Mouse (Mus musculus) cerebellum, adult 2 months (tissue): ENCODE measurements around the gene Rps5. TPM values are rescaled to one million over a fixed set of nuclear protein-coding genes. Genes with fewer than 3 reads are reported as not detected.
A peak's percentile ranks its signal among the peaks of the same experiment; 100 is the strongest.
"Not testable (repeated sequence)": the region's sequence is repeated elsewhere in the genome, so short reads cannot be mapped to it uniquely, and the experiment has no call there.

ENCODE experiments used
- DNase-seq, 2 experiments: peaks; one replicate each; pipeline ENCODE4 v3.0.0; 2021
- H3K27ac ChIP-seq: fragments of 200-500 bp; 2 replicates; pipeline ENCODE4 v1.5.1; 2012; ENCODE audit warnings: low read length, control low read depth, inconsistent platforms; ENCODE audit not compliant: insufficient read depth
- H3K27me3 ChIP-seq: fragments of 200-500 bp; 2 replicates; pipeline ENCODE4 v1.6.1; 2012; ENCODE audit warnings: inconsistent platforms, mild to moderate bottlenecking, low read length, moderate library complexity; ENCODE audit not compliant: control insufficient read depth, insufficient read depth
- H3K4me1 ChIP-seq: fragments of 200-500 bp; 2 replicates; pipeline ENCODE4 v1.6.1; 2011; ENCODE audit warnings: low read length; ENCODE audit not compliant: control insufficient read depth, insufficient read depth
- H3K4me3 ChIP-seq: fragments of 200-500 bp; replicated peaks from 2 replicates; pipeline ENCODE3; 2011; ENCODE audit warnings: mild to moderate bottlenecking, low read depth, low read length, control low read depth; ENCODE audit not compliant: insufficient read depth
- CTCF ChIP-seq: fragments of 200-500 bp; IDR thresholded peaks from 2 replicates; pipeline ENCODE4 v1.5.1; 2011; ENCODE audit warnings: low read depth, mild to moderate bottlenecking, control low read depth, low read length, moderate library complexity, borderline replicate concordance; ENCODE audit not compliant: insufficient read depth
- POLR2A ChIP-seq: fragments of 200-500 bp; IDR thresholded peaks from 2 replicates; pipeline ENCODE4 v1.6.1; 2011; ENCODE audit warnings: low read length, control low read depth, borderline replicate concordance; ENCODE audit not compliant: insufficient read depth
- WGBS: fragments of 180-500 bp; shearing (Covaris S2); methylation state at CpG from one replicate; pipeline ENCODE4 v1.1.7; 2018; 5-methylcytosine and 5-hydroxymethylcytosine counted together
- polyA plus RNA-seq: library from polyadenylated mRNA; depleted of rRNA; stranded (reverse); fragments of >200 nt; gene quantifications from 2 replicates; pipeline ENCODE4 v1.2.3, GENCODE M21; 2012

The Rps5 gene
- polyA plus RNA-seq, 1 experiment, result 700 TPM

DNA sequence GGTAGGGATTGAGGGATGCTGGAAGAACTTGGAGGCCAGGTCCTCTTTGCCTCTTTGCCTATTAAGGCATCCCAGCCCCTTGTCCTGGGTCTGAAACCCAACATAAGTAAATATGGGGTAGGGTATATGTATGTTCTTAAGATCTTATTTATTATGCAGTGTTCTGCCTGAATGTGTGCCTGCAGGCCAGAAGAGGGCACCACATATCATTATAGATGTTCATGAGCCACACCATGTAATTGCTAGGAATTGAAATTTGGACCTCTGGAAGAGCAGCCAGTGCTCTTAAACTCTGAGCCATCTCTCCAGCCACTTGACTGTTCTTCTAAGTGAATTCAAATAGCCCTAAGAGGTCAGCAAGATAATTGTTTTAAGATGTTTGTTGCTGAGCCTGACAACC is 8.5 kb upstream of the Rps5 start:
- Histone ChIP-seq H3K27ac (no peak overlapping the region), H3K4me3 (no peak overlapping the region), H3K4me1 (no peaks in the 10 kb centered on the region), H3K27me3 (no peaks in the 10 kb centered on the region)
- TF ChIP-seq POLR2A, result no peak
- peak; percentile 54 for TF ChIP-seq CTCF
- DNase-seq, result no peak

DNA sequence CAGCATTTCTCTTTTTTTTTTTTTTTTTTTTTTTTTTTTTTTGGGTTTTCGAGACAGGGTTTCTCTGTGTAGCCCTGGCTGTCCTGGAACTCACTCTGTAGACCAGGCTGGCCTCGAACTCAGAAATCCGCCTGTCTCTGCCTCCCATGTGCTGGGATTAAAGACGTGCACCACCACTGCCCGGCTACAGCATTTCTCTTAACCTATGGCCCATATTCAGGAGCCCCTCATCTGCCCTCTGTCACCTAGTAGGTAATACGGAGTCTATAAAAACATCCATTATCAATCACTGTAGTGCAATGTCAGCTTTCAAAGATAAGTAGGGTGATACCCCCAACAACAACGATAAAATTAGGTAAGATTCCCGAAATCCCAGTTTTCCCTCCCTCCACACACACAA is 1.6 kb upstream of the Rps5 start:
- H3K4me1 ChIP-seq, H3K27me3 ChIP-seq, H3K27ac ChIP-seq, DNase-seq, H3K4me3 ChIP-seq: not testable (repeated sequence)
- WGBS, result 84% methylated on average over 7 of the region's 8 CpGs

DNA sequence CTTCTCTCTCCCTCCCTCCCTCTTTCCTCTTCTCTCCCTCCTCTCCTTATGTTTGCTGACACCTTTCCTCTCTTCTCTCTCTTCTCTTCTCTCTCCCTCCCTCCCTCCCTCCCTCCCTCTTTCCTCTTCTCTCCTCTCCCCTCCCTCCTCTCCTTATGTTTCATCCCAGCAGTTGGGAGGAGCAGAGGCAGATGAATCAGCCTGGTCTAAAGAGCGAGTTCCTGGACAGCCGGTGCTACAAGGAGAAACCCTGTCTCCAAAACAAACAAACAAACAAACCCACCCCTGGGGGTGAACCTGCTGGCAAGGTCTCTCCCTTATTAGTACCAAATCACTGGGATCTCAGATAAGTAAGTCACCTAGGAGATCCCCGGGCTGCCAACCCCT is 779 bp upstream of the Rps5 start:
- Histone ChIP-seq H3K27ac (peak overlapping the region; percentile 92), H3K4me3 (peak overlapping the region; percentile 66), H3K27me3 (no peaks in the 10 kb centered on the region), H3K4me1 (peaks cover 2% of the 10 kb centered on the region; the same call in 1 of the 2 replicates)
- WGBS, result 1% methylated on average over 3 of the region's 3 CpGs
- no peak for DNase-seq
- TF ChIP-seq CTCF, result no peak
- TF ChIP-seq POLR2A, result peak; percentile 41; the same call in 1 of the 2 replicates

DNA sequence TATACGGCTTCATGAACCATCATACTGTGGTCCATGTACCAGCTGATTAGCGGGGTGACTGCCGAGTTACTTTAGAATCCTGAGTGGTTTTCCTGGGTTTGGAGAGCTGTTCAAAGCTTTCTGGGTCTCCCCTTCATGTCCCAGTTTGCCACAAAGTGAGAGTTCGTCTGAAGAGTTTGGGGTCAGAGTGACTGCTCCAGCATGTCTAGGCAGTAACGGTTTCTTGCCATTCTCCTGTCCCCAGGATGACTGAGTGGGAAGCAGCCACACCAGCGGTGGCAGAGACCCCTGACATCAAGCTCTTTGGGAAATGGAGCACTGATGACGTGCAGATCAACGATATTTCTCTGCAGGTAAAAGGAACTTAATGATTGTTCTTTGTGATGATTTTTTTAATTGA is 639 bp downstream of the Rps5 start:
- peaks cover 5% of the 10 kb centered on the region for H3K4me1 ChIP-seq
- no peak for TF ChIP-seq POLR2A
- no peak for TF ChIP-seq CTCF
- no peak for DNase-seq
- H3K27ac ChIP-seq, result no peak overlapping the region
- no peaks in the 10 kb centered on the region for H3K27me3 ChIP-seq
- 2% methylated on average over 8 of the region's 8 CpGs for WGBS
- H3K4me3 ChIP-seq, result peak overlapping the region; percentile 84

DNA sequence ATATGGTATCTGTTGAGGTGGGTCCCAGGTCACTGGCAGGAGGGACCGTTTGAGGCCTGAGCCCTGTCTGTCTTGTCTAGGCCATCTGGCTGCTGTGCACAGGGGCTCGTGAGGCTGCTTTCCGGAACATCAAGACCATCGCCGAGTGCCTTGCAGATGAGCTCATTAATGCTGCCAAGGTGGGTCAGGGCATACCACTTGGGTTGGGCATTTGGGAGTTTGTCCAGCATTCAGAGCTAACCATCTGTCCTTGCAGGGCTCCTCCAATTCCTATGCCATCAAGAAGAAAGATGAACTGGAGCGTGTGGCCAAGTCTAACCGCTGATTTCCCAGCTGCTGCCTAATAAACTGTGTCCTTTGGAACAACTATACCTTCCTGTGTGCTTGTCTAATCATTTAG is 4.2 kb downstream of the Rps5 start:
- no peaks in the 10 kb centered on the region for H3K27me3 ChIP-seq
- no peak overlapping the region for H3K4me3 ChIP-seq
- TF ChIP-seq POLR2A (no peak), CTCF (no peak)
- peak overlapping the region; percentile 2; the same call in 1 of the 2 replicates for H3K27ac ChIP-seq
- H3K4me1 ChIP-seq, result peaks cover 21% of the 10 kb centered on the region
- 16% methylated on average over 7 of the region's 7 CpGs for WGBS
- peak; percentile 48 to 69 for DNase-seq

DNA sequence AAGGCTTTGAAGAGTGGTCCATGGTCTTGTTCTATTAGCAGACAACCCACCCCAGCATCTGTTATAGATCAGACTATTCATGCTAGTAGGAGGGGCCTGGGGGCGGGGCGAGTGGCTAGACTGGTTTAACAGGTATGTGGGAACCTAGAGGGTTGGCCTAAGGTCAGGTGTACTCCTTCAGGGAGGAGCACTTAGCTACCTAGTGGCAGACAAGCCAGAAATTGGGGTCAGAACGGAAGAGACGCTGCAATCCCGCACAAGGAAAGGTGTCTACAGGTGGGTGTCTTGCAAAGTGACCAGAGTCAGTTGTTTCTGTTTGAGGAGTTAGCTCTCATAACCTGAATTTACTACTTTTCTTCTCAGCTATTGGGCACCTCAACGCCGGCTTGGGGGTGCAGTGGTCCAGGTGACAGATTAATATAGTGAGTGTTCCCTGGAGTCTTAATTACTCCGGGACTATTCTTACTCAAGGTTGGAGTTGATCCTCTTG is 5.1 kb downstream of the Rps5 start, which contains the start of gene Rnf225:
Gene Rnf225 (plus strand): TSS at position 226 of the 490 bp plus-strand sequence.
- peaks cover 21% of the 10 kb centered on the region for H3K4me1 ChIP-seq
- TF ChIP-seq CTCF (no peak), POLR2A (no peak)
- WGBS, result 49% methylated on average over 8 of the region's 8 CpGs
- peak in 1 of 2 experiments; percentile 32 for DNase-seq
- H3K27me3 ChIP-seq, result no peaks in the 10 kb centered on the region
- peak within 1 kb of the TSS; percentile 69 for H3K27ac ChIP-seq
- peak within 1 kb of the TSS; percentile 65 for H3K4me3 ChIP-seq

DNA sequence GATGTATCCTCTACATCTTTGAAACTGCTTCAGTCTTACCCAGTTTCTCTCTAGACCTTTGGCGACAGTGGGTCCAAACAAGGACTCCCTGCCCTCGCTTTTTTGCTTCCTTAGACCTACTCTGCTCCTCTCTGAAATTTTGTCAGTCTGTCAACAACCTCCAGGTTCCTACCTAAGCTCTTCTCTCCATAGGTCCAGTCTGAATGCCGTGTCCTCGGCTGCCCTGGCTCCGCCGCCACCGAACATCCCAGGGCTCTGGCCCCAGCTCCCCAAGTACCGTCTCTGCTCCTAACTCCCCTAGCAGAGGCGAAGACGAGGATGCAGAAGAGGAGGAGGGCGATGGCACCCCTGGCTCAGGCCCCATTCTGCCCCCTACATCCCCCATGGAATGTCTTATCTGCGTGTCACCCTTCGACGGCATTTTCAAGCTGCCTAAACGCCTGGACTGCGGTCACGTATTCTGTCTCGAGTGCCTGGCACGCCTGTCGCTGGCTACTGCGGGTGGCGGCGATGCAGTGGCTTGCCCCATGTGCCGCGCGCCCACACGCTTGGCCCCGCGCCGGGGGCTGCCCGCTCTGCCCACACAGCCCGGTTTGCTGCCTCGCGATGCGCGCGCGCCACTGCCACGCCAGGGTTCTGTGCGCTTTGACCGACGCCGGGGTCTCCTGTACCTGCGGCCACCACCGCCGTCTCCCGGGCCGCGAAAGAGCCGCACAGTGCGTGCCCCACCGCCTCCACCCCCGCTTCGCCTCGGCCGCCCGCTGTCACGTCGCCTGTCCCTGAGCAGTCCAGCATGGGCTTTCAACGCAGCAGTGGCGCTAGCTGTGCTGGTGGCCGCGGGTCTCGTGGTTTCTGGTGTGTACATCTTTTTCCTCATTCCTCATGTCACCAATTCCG is 5.9 kb downstream of the Rps5 start:
- Histone ChIP-seq H3K27ac (peak overlapping the region; percentile 69), H3K27me3 (no peaks in the 10 kb centered on the region), H3K4me1 (peaks cover 21% of the 10 kb centered on the region), H3K4me3 (peak overlapping the region; percentile 65)
- WGBS, result 3% methylated on average over 65 of the region's 65 CpGs
- 0 out of 2 replicates have a peak, but pooled peaks have one; percentile 25 for TF ChIP-seq POLR2A
- TF ChIP-seq CTCF, result no peak
- peak; percentile 79 to 80 for DNase-seq

DNA sequence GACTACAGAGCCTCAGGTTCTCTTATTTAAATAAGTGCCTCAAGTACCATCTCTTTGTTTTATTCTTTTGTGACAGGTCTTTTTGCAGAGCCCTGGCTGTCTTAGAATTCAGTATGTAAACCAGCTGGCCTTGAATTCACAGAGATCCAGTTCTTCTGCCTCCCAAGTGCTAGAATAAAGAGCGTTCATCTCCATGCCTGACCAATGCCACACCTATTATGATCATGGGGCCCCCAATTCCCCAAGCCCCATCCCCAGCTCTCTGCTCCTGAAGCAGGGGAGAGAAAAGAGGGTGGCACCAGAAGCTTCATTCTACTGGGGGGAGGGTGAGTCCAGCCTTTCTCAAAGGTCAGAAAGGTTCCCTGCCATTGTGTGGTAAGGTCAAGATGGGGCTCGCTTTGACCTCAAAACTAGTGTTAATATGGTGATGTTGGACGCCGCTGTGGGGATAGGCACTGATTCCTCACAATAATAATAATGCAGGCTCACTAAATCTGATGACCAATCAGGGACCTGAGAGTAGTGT is 11.6 kb downstream of the Rps5 start:
- H3K4me3 ChIP-seq, result no peak overlapping the region
- H3K27ac ChIP-seq, result no peak overlapping the region
- H3K4me1 ChIP-seq, result peaks cover 12% of the 10 kb centered on the region
- no peaks in the 10 kb centered on the region for H3K27me3 ChIP-seq
- no peak for DNase-seq
- TF ChIP-seq POLR2A, result no peak
- TF ChIP-seq CTCF, result no peak
- WGBS, result 55% methylated on average over 4 of the region's 4 CpGs
